Mouse (Mus musculus): ENCODE measurements around the gene Olfr1176.

- TF ChIP-seq POLR2A (IDR thresholded peaks at IDR 0.05; ENCODE audit: borderline replicate concordance, extremely low read depth, low read depth, low read length) = no peak
- no peak for TF ChIP-seq CTCF (IDR thresholded peaks at IDR 0.05; ENCODE audit: insufficient read depth, low read length)
Measured at GRCm38 (mm10) chr2:88356304-88356703, 19.8 kb downstream of the Olfr1176 start.

Data from lung, adult 2 months (tissue).